Mouse (Mus musculus) testis, postnatal 14 days (tissue): ENCODE measurements around the gene Strada.
"Not testable (repeated sequence)": the region's sequence is repeated elsewhere in the genome, so short reads cannot be mapped to it uniquely, and the experiment has no call there.

Experiments used
- DNase-seq: peaks from one replicate; pipeline ENCODE4 v3.0.0; 2021; ENCODE audit warnings: low spot score

Gene Strada

DNA sequence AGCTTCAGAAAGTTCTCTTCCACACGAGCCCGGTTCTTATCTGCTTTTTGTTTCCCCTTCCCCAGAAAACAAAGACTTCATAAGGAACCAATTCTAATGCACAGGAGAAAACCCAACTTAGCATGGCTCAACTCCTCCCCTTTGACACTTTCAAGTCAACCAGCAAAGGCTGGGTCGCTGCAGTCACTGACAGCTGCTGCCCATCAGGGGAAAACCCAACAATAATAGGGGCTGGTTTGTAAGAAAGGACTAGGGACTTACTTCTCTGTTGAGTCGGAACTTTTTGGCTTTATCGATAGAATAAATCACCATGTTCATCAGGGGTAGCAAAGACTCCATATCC is at the start of gene Strada:
Gene Strada (minus strand): TSS at position 46 of the 343 bp plus-strand sequence.
- DNase-seq = no peak

DNA sequence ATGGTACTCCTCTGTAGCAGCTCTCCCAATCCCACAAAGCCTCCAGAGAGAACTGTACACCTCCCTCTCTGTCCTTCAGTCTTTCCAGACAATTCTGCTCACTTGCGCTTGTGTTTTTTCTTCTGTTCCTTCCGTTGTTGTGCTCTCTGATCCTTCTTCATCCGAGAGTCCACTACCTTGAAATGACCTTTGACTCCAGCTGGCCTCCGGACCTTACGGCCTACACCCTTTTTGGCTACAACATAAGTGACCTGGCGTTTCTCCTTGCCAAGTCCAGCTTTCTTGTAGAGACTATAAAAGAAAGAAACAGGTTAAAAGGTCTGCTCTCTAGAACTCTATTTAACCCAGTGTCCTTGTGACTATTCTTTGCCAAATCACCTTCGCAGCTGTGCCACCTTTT is 47.4 kb upstream of the Strada start:
- no peak for DNase-seq

GRCm38 (mm10) chr11:106246834-106247233 is 44.9 kb upstream of the Strada start:
- no peak for DNase-seq

GRCm38 (mm10) chr11:106233978-106234377 is 32.0 kb upstream of the Strada start:
- DNase-seq = not testable (repeated sequence)

DNA sequence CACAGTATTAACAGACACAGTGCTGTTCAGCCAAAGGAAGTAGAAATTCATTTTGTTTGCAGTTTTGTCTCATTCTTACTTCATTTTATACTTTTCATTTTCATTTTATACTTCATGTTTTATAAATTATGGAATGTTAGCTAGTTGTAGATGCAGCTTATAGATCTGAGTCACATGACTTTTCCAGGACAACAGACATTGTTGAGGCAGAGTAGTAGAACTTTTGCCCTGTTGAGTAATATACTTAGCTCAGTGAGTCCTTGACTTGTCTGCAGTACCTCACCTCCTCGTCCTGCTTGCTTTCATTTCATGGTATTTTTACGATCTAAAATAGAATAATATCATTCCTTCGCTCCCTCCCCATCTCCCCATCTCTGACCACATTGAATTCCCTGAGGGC is 18.6 kb upstream of the Strada start:
- no peak for DNase-seq

GRCm38 (mm10) chr11:106216730-106217490 is 14.9 kb upstream of the Strada start, which contains the start of gene Ddx42:
TSS of gene Ddx42 (plus strand) at chr11:106216926.
- peak; percentile 92 for DNase-seq

GRCm38 (mm10) chr11:106215927-106216729 is 14.2 kb upstream of the Strada start, which contains the start of gene Ccdc47:
TSS of gene Ccdc47 (minus strand) at chr11:106216344.
- DNase-seq = peak; percentile 97

GRCm38 (mm10) chr11:106215450-106215859 is 13.5 kb upstream of the Strada start:
- no peak for DNase-seq

- no peak for DNase-seq
These were observed 12.9 kb upstream of the Strada start for GRCm38 (mm10) chr11:106214856-106215255.

DNA sequence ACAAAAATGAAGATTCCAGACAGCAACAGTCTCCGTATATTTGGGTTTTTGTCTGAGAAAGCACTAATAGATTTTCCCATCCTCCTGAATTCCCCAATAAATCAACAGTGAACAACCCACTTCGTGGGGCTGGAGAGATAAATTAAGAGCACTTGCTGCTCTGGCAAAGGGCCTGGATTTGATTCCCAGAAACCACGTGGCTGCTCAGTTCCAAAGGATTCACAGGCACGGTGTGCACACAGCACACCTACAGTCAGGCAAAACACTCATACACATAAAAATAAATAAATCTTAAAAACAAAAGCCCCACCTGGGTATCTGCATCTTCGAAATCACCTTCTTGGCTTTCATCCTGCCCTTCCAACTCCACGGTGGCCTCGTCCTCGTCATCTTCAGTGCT is 10.8 kb upstream of the Strada start:
- no peak for DNase-seq

DNA sequence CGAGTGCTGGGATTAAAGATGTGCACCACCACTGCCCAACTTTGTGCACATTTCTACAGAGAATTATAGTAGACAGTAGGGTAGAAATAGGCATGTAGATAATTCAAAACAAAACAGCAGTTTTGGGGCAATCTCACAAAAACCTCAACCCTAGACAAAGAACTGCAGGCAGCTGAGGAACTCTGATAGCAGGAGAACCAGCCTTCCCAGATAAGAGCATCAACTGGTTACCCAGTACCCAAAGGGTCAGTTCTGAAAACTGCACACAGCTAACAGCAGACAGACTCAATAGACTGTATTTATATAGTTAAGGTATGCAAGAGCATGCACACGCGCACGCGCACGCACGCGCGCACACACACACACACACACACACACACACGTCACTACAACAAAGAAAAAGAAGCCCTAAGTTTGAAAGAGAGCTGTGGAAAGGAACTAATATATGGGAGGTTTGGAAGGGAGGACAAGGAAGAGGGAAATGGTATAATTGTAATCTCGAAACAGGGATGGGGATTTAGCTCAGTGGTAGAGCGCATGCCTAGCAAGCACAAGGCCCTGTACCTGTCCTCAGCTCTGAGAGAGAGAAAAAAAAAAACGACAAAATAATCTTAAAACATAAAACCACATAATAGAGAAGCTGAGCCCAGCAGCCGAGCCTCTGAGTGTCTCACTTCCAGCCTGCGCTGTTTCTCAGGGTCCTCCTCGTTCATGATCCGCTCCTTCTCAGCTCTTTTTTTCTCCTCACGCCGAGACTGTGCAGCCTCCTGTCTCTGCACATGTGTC is 438 bp downstream of the Strada start:
- no peak for DNase-seq

DNA sequence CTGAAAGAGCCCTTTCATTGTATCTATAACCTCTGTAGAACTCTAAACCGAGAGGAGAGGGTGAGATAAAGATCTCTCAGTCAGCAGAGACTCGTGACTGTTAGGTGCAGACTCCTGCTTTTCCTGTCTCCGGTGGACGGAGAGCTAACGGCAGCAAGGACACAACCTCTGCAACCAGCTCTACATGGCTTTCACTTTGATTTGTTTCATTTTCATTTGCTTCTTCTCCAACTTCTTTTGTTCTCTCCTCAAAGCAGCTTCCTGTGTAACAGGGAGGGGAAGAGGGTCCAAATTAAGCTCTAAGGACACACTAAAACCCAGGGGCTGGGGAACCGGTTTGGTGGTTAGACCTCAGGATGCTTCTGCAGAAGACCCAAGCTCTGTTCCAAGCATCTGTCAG is 1.2 kb downstream of the Strada start:
- no peak for DNase-seq

GRCm38 (mm10) chr11:106199997-106200396 is 2.0 kb downstream of the Strada start:
- not testable (repeated sequence) for DNase-seq

DNA sequence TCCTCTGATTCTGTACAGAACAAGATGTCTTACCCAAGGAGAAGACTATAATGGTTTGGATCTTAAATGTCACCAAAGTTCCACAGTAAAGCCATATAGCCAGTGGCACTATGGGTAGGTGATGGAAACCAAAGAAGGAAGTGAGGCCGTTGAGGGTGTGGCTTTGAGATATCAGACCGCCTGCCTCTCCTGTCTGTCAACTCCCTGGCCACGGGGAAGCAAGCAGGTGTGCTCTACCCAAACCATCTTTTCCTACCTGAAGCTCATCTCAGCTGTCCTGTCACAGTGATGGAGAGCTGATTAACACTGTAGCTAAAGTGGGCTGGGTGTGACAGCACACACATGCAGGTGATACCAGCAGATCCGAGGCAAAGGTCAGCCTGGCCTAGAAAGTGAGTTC is 3.7 kb downstream of the Strada start:
- no peak for DNase-seq

DNA sequence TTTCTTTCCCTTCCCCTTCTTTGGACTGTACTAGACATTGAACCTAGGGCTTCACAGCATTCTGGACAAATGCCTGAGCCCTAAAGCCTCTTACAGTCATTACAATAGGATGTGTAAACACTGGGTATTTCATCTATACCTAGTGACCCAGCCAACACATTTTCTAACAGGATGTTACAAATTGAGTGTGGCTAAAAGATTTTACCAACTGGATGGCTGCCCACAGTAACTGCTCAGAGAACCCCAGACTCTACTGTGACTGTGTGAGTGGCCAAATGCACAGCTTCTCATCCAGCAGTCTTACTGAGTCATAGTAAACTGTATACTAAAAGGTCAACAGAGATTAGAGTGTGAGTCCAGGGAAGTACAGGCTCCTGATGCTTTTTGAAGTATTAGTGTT is 6.6 kb downstream of the Strada start:
- DNase-seq = no peak

- DNase-seq = no peak
These were observed 7.1 kb downstream of the Strada start for GRCm38 (mm10) chr11:106194891-106195290.

GRCm38 (mm10) chr11:106194155-106194541 is 7.8 kb downstream of the Strada start:
- DNase-seq = no peak

GRCm38 (mm10) chr11:106193371-106194154 is 8.4 kb downstream of the Strada start:
- DNase-seq = peak; percentile 98

- DNase-seq = no peak
These were observed 9.2 kb downstream of the Strada start for GRCm38 (mm10) chr11:106192657-106193370.

DNA sequence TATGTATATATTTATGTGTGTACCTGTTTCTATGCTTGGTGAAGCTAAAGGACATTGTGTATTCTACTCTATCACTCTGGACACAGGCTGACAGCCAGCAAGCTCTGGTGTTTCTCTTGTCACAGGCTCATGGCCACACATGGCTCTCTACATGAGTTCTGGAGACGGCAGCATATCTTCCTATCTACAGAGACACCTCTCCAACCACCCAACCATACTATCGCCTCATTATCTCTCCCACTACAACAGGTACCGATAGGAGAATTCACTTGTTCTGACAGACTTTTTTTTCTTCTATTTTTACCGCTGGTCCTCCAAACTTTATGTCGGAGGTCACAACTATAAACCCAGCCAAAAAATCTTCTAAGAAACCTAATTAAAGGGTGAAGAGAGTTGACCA is 9.7 kb downstream of the Strada start:
- no peak for DNase-seq

DNA sequence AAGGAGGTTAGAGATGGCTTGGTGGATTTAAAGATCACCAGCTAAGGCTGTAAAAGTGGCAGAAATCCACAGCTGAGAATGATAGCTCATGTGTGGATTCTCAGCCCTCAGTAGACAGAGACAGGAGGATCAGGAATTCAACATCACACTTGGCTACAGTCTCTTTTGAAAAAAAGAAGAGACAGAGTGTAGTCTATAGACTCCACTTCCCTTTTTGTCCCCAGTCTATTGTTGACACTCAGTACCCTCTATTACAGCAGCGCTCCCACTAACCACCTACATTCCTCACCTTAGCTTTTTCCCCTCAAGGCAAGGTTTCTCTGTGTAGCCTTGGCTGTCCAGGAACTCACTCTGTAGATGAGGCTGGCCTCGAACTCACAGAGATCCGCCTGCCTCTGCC is 10.3 kb downstream of the Strada start:
- DNase-seq = no peak
